Mouse (Mus musculus): Measurements from ENCODE around the gene Gm11541. TPM values are rescaled to one million over a fixed set of nuclear protein-coding genes. Genes with fewer than 3 reads are reported as not detected.

Gm11541 gene
- total and polyA plus RNA-seq, 3 experiments, result 0.17 TPM; not detected in 2

- no peak overlapping the region for H3K4me3 ChIP-seq (replicated peaks in 1 of 3; ENCODE audit: low read depth in 2 of 3, low read length in 2 of 3, poor library complexity in 1 of 3)
- no peaks in the 10 kb centered on the region for H3K9me3 ChIP-seq (replicated peaks; ENCODE audit: low read length)
- no peak overlapping the region for H3K27ac ChIP-seq (ENCODE audit: insufficient read depth, low read depth)
- H3K4me1 ChIP-seq (ENCODE audit: control insufficient read depth in 1 of 2, insufficient read depth in 2 of 2), result no peaks in the 10 kb centered on the region
- no peak for TF ChIP-seq TCF12 (IDR thresholded peaks at IDR 0.05; ENCODE audit: low read depth, low read length)
- TF ChIP-seq USF1 (IDR thresholded peaks at IDR 0.05; ENCODE audit: low read depth, low read length), result no peak
- no peak for TF ChIP-seq MAFK (IDR thresholded peaks at IDR 0.05; ENCODE audit: insufficient replicate concordance, low read length)
- TF ChIP-seq MAX (IDR thresholded peaks at IDR 0.05; ENCODE audit: low read length), result no peak
- TF ChIP-seq HCFC1 (IDR thresholded peaks at IDR 0.05; ENCODE audit: low read depth, low read length), result no peak
- no peak for TF ChIP-seq MXI1 (IDR thresholded peaks at IDR 0.05; ENCODE audit: low read depth, low read length)
- no peak for TF ChIP-seq ETS1 (conservative IDR thresholded peaks at IDR 0.05; ENCODE audit: low read depth, low read length)
- TF ChIP-seq PAX5 (IDR thresholded peaks at IDR 0.05; ENCODE audit: low read length), result no peak
- TF ChIP-seq CHD1 (IDR thresholded peaks at IDR 0.05; ENCODE audit: low read depth, low read length), result no peak
- no peak for TF ChIP-seq KAT2A (IDR thresholded peaks at IDR 0.05; ENCODE audit: insufficient replicate concordance, low read length)
- no peak for TF ChIP-seq ZC3H11A (IDR thresholded peaks at IDR 0.05; ENCODE audit: low read depth, low read length)
- no peak for TF ChIP-seq TBP (conservative IDR thresholded peaks at IDR 0.05; ENCODE audit: low read depth, low read length)
- no peak for TF ChIP-seq ELF1 (IDR thresholded peaks at IDR 0.05; ENCODE audit: low read depth, low read length)
- TF ChIP-seq BHLHE40 (IDR thresholded peaks at IDR 0.05; ENCODE audit: low read depth, low read length), result no peak
- no peak for TF ChIP-seq NELFE (IDR thresholded peaks at IDR 0.05; ENCODE audit: low read depth, low read length)
- no peak for TF ChIP-seq POLR2A (IDR thresholded peaks at IDR 0.05; ENCODE audit: low read depth, low read length)
- no peak for TF ChIP-seq EP300 (IDR thresholded peaks at IDR 0.05; ENCODE audit: low read length)
- no peak for TF ChIP-seq E2F4 (IDR thresholded peaks at IDR 0.05; ENCODE audit: insufficient replicate concordance, low read depth, low read length)
- TF ChIP-seq NRF1 (IDR thresholded peaks at IDR 0.05; ENCODE audit: low read depth, low read length), result no peak
- no peak for TF ChIP-seq UBTF (IDR thresholded peaks at IDR 0.05; ENCODE audit: low read depth, low read length)
- peaks cover 58% of the 10 kb centered on the region for H3K27me3 ChIP-seq (replicated peaks)
- H3K4me2 ChIP-seq (ENCODE audit: insufficient read depth, low read depth, poor library complexity, severe bottlenecking), result no peak overlapping the region
- DNase-seq (ENCODE audit: extremely low read depth), result no peak
- H3K36me3 ChIP-seq (replicated peaks in 1 of 2; ENCODE audit: control insufficient read depth in 1 of 2, insufficient read depth in 1 of 2, low read length in 1 of 2), result no peaks in the 10 kb centered on the region
- in situ Hi-C loops (cut with MboI; ENCODE audit: low pct_ligation_motif_present, low pct_unique_long_range_greater_than_20kb, low sequenced_read_pairs) (no loop called here), dilution Hi-C loops (cut with MboI; ENCODE audit: extremely low pct_ligation_motif_present, extremely low pct_unique_long_range_greater_than_20kb, low sequenced_read_pairs) (no loop called here)
- no peak overlapping the region for H3K9ac ChIP-seq (ENCODE audit: insufficient read depth, low read depth)
- H3K79me2 ChIP-seq (replicated peaks; ENCODE audit: control insufficient read depth, extremely low read depth, insufficient read depth, poor library complexity, severe bottlenecking), result no peaks in the 10 kb centered on the region
These were observed 23.0 kb upstream of the Gm11541 start for GRCm38 (mm10) chr11:94727306-94727705.

- Histone ChIP-seq H3K27ac (ENCODE audit: insufficient read depth, low read depth) (no peak overlapping the region), H3K36me3 (replicated peaks in 1 of 2; ENCODE audit: control insufficient read depth in 1 of 2, insufficient read depth in 1 of 2, low read length in 1 of 2) (no peaks in the 10 kb centered on the region), H3K4me3 (replicated peaks in 1 of 3; ENCODE audit: low read depth in 2 of 3, low read length in 2 of 3, poor library complexity in 1 of 3) (no peak overlapping the region), H3K9ac (ENCODE audit: insufficient read depth, low read depth) (no peak overlapping the region), H3K9me3 (replicated peaks; ENCODE audit: low read length) (peaks cover 3% of the 10 kb centered on the region), H3K27me3 (replicated peaks) (peaks cover 25% of the 10 kb centered on the region), H3K4me1 (ENCODE audit: control insufficient read depth in 1 of 2, insufficient read depth in 2 of 2) (peaks cover 0 to 20% of the 10 kb centered on the region in 2 experiments; a peak in 3 of 4 replicates), H3K79me2 (replicated peaks; ENCODE audit: control insufficient read depth, extremely low read depth, insufficient read depth, poor library complexity, severe bottlenecking) (no peaks in the 10 kb centered on the region), H3K4me2 (ENCODE audit: insufficient read depth, low read depth, poor library complexity, severe bottlenecking) (no peak overlapping the region)
- no peak for TF ChIP-seq CHD1 (IDR thresholded peaks at IDR 0.05; ENCODE audit: low read depth, low read length)
- no peak for TF ChIP-seq ELF1 (IDR thresholded peaks at IDR 0.05; ENCODE audit: low read depth, low read length)
- no peak for TF ChIP-seq EP300 (IDR thresholded peaks at IDR 0.05; ENCODE audit: low read length)
- no peak for TF ChIP-seq ZMIZ1 (IDR thresholded peaks at IDR 0.05; ENCODE audit: low read depth, low read length)
- no peak for TF ChIP-seq UBTF (IDR thresholded peaks at IDR 0.05; ENCODE audit: low read depth, low read length)
- TF ChIP-seq ZNF384 (IDR thresholded peaks at IDR 0.05; ENCODE audit: low read depth, low read length), result no peak
- no peak for TF ChIP-seq USF2 (conservative IDR thresholded peaks at IDR 0.05; ENCODE audit: low read depth, low read length)
- no peak for TF ChIP-seq PAX5 (IDR thresholded peaks at IDR 0.05; ENCODE audit: low read length)
- no peak for TF ChIP-seq CHD2 (IDR thresholded peaks at IDR 0.05; ENCODE audit: low read length)
- no peak for TF ChIP-seq MAX (IDR thresholded peaks at IDR 0.05; ENCODE audit: low read length)
- no peak for TF ChIP-seq RAD21 (IDR thresholded peaks at IDR 0.05; ENCODE audit: low read depth, low read length)
- TF ChIP-seq CTCF (conservative IDR thresholded peaks at IDR 0.05 in 1 of 2, IDR thresholded peaks at IDR 0.05 in 1 of 2; ENCODE audit: low read depth in 2 of 2, low read length in 2 of 2), result no peak
- TF ChIP-seq TCF12 (IDR thresholded peaks at IDR 0.05; ENCODE audit: low read depth, low read length), result no peak
- TF ChIP-seq SIN3A (IDR thresholded peaks at IDR 0.05; ENCODE audit: low read length), result no peak
- TF ChIP-seq NELFE (IDR thresholded peaks at IDR 0.05; ENCODE audit: low read depth, low read length), result no peak
- TF ChIP-seq POLR2AphosphoS2 (IDR thresholded peaks at IDR 0.05; ENCODE audit: low read depth, low read length), result no peak
- in situ Hi-C loops (cut with MboI; ENCODE audit: low pct_ligation_motif_present, low pct_unique_long_range_greater_than_20kb, low sequenced_read_pairs), result loop anchor here (5.0 kb wide), 1 partner anchor 67 kb away; the partner anchor contains the start of genes Eme1 and Mrpl27
- dilution Hi-C loops (cut with MboI; ENCODE audit: extremely low pct_ligation_motif_present, extremely low pct_unique_long_range_greater_than_20kb, low sequenced_read_pairs), result no loop called here
- DNase-seq (ENCODE audit: extremely low read depth), result no peak
These were observed 14.9 kb upstream of the Gm11541 start for GRCm38 (mm10) chr11:94719216-94719615.

Data from CH12.LX (cell line).